Mouse (Mus musculus): ENCODE measurements around the gene Rce1. TPM values are rescaled to one million over a fixed set of nuclear protein-coding genes. Genes with fewer than 3 reads are reported as not detected.

Gene Rce1
- total and polyA plus RNA-seq, 3 experiments = 43.1 to 67.8 TPM; not detected in 1

DNA sequence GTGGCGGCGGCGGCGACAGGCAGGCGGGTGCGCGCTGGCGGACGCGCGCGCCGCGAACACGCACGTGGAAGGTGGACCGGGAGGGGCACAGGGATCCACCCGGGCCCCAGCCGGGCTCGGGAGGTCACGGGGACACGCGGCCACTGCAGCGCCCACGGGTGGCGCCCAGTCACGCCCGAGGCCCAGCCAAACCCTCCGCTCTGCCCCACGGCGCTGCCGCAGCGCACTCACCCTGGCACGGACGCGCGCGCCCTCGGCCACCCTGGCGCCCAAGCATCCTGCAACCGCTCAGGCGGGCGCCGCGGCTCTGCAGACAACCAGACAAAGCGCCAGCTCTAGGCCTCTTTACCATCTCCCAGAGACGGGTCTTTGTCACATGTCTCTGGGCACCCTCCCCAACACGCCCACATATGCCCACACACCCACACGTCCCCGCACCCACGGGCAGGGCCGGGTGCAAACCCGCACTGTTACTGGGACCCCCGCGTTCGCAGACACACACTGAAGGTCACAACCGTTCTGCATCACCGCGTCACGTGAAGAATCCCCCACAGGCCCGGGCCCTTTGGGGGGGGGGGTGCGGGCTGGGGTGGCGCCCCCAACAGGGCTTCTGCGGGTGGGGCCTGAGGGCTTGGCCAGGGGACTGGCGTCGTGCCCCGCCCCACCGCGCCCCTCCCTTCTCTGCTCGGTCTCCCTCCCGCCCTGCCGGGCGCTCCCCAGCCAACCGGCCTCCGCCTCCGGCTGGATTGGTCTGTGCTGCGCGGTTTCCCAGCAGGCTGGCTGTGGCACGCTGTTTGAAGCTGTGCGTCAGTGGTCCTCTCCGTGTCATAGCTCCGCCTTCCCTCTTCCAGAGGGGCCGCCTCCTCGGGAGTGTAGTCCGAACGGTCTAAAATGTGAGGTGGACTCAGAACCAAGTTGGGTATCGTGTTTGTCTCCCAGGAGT, 10.0 kb downstream of the Rce1 start, which contains the start of gene Lrfn4 (continued):
- no peak for TF ChIP-seq ELF1 (IDR thresholded peaks at IDR 0.05; ENCODE audit: low read depth, low read length)
- peak; percentile 47; the same call in 1 of the 2 replicates for TF ChIP-seq ZMIZ1 (IDR thresholded peaks at IDR 0.05; ENCODE audit: low read depth, low read length)
- TF ChIP-seq SMC3 (IDR thresholded peaks at IDR 0.05; ENCODE audit: low read depth, low read length) = no peak
- no peak for TF ChIP-seq MAFK (IDR thresholded peaks at IDR 0.05; ENCODE audit: borderline replicate concordance, low read depth, low read length)
- no peak for TF ChIP-seq TCF12 (IDR thresholded peaks at IDR 0.05; ENCODE audit: low read depth, low read length)

DNA sequence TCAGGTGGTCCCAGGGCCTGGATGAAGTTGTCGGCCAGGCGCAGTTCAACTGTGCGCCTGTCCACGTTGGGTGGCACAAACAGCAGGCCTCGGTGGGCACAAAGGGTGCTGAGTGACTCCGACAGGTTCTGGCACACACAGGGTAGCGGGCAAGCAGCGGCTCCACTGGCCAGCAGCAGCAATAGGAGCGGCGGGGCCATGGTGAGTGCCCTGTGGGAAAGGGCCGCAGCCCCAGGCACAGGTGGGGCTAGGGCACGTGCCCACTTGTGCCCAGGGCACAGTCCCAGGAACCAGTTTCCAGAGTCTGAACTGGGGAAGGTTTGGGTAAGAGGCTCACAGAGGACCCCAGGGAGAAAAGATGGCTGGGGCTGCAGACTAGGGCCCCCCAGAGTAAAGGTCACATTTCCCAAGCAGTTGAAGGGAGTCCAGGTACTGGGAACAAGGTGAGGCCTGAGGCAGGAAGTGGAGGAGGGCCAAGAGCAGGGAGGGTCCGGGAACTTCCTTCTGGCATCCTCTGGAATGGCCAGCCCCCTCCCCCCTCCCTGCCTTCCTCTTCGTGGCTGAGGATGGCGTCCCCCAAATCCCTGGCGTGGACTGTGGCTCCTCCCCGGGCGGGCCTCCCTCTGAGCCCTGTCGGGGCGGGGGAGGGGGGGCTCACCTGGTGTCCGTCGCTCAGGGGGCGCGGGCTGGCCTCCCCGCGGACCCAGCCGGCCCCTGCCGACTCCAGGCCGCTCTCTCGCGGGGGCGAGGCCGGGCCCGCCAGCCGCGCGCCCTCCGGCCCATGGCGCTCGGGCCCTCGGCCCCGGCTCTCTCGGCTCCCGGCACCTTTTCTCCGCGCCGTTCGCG, 10.9 kb downstream of the Rce1 start:
- no peaks in the 10 kb centered on the region for H3K27me3 ChIP-seq (ENCODE audit: control insufficient read depth in 1 of 2, insufficient read depth in 2 of 2, low read length in 2 of 2)
- TF ChIP-seq MAX (IDR thresholded peaks at IDR 0.05; ENCODE audit: low read length) (no peak), POLR2A (IDR thresholded peaks at IDR 0.05; ENCODE audit: control insufficient read depth in 1 of 2, insufficient read depth in 1 of 2, low read depth in 1 of 2, low read length in 2 of 2, poor library complexity in 1 of 2) (peak in 1 of 2 experiments; percentile 7; a peak in 1 of 4 replicates)

DNA sequence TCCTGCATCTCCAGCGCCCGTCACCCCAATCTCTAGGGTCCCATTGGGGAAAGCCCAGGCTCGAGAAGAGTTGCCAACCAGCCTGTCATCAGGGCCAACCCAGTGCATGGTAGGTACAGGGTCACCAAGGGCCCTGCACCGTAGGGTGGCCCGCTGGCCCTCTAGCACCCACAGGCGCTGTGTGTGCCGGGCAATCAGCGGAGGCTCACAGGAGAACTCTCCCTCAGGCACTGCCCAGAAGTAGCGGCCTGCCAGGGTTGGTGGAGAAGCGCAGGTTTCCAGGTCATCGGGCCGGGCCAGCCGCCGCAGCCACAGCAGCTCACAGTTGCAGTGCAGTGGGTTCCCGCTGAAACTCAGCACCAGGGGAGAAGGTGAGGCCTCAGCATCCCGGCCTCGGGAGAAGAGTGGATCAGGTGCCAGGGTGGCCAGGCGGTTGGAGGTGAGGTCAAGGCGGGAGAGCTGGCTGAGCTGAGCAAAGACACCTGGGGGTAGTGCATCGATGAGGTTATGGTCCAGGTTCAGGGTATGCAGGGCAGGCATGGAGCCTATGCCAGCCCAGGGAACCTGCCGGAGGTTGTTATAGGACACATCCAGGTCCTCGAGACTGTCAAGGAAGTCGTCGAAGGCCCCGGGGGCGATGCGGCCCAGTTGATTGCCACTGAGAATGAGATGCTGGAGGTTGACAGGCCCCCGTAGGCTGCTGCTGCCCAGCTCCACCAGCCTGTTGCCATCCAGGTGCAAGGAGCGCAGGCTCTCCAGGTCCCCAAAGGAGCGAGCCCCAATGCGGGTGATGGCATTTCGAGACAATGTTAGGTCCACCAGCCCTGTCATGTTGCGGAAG, 11.8 kb downstream of the Rce1 start:
- no peaks in the 10 kb centered on the region for H3K9me3 ChIP-seq (replicated peaks; ENCODE audit: insufficient read depth, low read length)
- DNase-seq (ENCODE audit: low read depth, low spot score) = no peak
- H3K36me3 ChIP-seq (ENCODE audit: control insufficient read depth in 1 of 2, insufficient read depth in 2 of 2, low read length in 2 of 2) = peaks cover 0 to 6% of the 10 kb centered on the region in 2 experiments; a peak in 2 of 4 replicates
- no peak for TF ChIP-seq NRF1 (IDR thresholded peaks at IDR 0.05; ENCODE audit: insufficient read depth, low read depth, low read length, poor library complexity, severe bottlenecking)
- TF ChIP-seq ETS1 (IDR thresholded peaks at IDR 0.05; ENCODE audit: low read depth, low read length) = no peak
- no peak for TF ChIP-seq KAT2A (conservative IDR thresholded peaks at IDR 0.05; ENCODE audit: low read depth, low read length)
- no peak for TF ChIP-seq MEF2A (IDR thresholded peaks at IDR 0.05; ENCODE audit: extremely low read depth, insufficient replicate concordance, low read depth, low read length, poor library complexity, severe bottlenecking)
- TF ChIP-seq SIN3A (IDR thresholded peaks at IDR 0.05; ENCODE audit: low read length) = no peak
- TF ChIP-seq MAFK (IDR thresholded peaks at IDR 0.05; ENCODE audit: borderline replicate concordance, low read depth, low read length) = no peak
- TF ChIP-seq ZNF384 (IDR thresholded peaks at IDR 0.05; ENCODE audit: low read depth, low read length) = no peak
- no peak for TF ChIP-seq ELF1 (IDR thresholded peaks at IDR 0.05; ENCODE audit: low read depth, low read length)
- TF ChIP-seq E2F4 (IDR thresholded peaks at IDR 0.05; ENCODE audit: borderline replicate concordance, low read depth, low read length) = no peak
- no peak for TF ChIP-seq RCOR1 (IDR thresholded peaks at IDR 0.05; ENCODE audit: low read depth, low read length)
- no peak for TF ChIP-seq ZC3H11A (IDR thresholded peaks at IDR 0.05; ENCODE audit: low read depth, low read length)
- TF ChIP-seq EP300 (IDR thresholded peaks at IDR 0.05; ENCODE audit: low read depth in 1 of 2, low read length in 2 of 2) = no peak
- TF ChIP-seq JUND (IDR thresholded peaks at IDR 0.05; ENCODE audit: low read depth, low read length) = no peak
- TF ChIP-seq CHD1 (IDR thresholded peaks at IDR 0.05; ENCODE audit: low read depth, low read length) = no peak
- no peak overlapping the region for H3K9ac ChIP-seq (ENCODE audit: control insufficient read depth, low read depth, low read length, poor library complexity, severe bottlenecking)
- H3K27ac ChIP-seq (ENCODE audit: control insufficient read depth, low read depth, low read length) = no peak overlapping the region
- H3K79me2 ChIP-seq (ENCODE audit: control insufficient read depth, insufficient read depth, low read length, poor library complexity) = peaks cover 2% of the 10 kb centered on the region; the same call in 1 of the 2 replicates
- no peak overlapping the region for H3K4me3 ChIP-seq (ENCODE audit: control insufficient read depth in 1 of 2, insufficient read depth in 1 of 2, low read depth in 2 of 2, low read length in 2 of 2)
- peaks cover 0 to 10% of the 10 kb centered on the region in 2 experiments; a peak in 2 of 4 replicates for H3K4me1 ChIP-seq (ENCODE audit: control insufficient read depth in 1 of 2, insufficient read depth in 2 of 2, low read length in 2 of 2)
- no peaks in the 10 kb centered on the region for H3K27me3 ChIP-seq (ENCODE audit: control insufficient read depth in 1 of 2, insufficient read depth in 2 of 2, low read length in 2 of 2)

More for the DNA sequence above, 10.9 kb downstream of the Rce1 start:
- Histone ChIP-seq H3K36me3 (ENCODE audit: control insufficient read depth in 1 of 2, insufficient read depth in 2 of 2, low read length in 2 of 2) (peaks cover 0 to 6% of the 10 kb centered on the region in 2 experiments; a peak in 2 of 4 replicates), H3K4me3 (ENCODE audit: control insufficient read depth in 1 of 2, insufficient read depth in 1 of 2, low read depth in 2 of 2, low read length in 2 of 2) (peak overlapping the region; percentile 62 to 70), H3K4me1 (ENCODE audit: control insufficient read depth in 1 of 2, insufficient read depth in 2 of 2, low read length in 2 of 2) (peaks cover 0 to 10% of the 10 kb centered on the region in 2 experiments; a peak in 2 of 4 replicates), H3K27ac (ENCODE audit: control insufficient read depth, low read depth, low read length) (no peak overlapping the region), H3K9ac (ENCODE audit: control insufficient read depth, low read depth, low read length, poor library complexity, severe bottlenecking) (peak overlapping the region; percentile 73), H3K9me3 (replicated peaks; ENCODE audit: insufficient read depth, low read length) (no peaks in the 10 kb centered on the region), H3K79me2 (ENCODE audit: control insufficient read depth, insufficient read depth, low read length, poor library complexity) (peaks cover 2% of the 10 kb centered on the region; the same call in 1 of the 2 replicates)
- no peak for DNase-seq (ENCODE audit: low read depth, low spot score)
